Mouse (Mus musculus): ENCODE data around the gene Lmo1. TPM values are rescaled to one million over a fixed set of nuclear protein-coding genes. Genes with fewer than 3 reads are reported as not detected.

Lmo1 gene
- polyA plus RNA-seq, 1 experiment from 2014 or later = 25.0 TPM

GRCm38 (mm10) chr7:109168716-109169115, 6.3 kb downstream of the Lmo1 start:
- 90% methylated on average over 7 of the region's 7 CpGs for WGBS
- peaks cover 4% of the 10 kb centered on the region for H3K27me3 ChIP-seq (ENCODE audit: control insufficient read depth, insufficient read depth, low read length)
- DNase-seq (ENCODE audit: low spot score) = no peak
- no peaks in the 10 kb centered on the region for H3K36me3 ChIP-seq (ENCODE audit: control insufficient read depth, insufficient read depth, low read length)
- no peak for ATAC-seq (ENCODE audit: insufficient read depth, low FRiP score, low TSS enrichment)
- no peak overlapping the region for H3K27ac ChIP-seq (ENCODE audit: low read depth, low read length)
- H3K4me3 ChIP-seq (ENCODE audit: low read depth, low read length) = no peak overlapping the region; the same call in 1 of the 2 replicates
- no peaks in the 10 kb centered on the region for H3K4me1 ChIP-seq (ENCODE audit: control insufficient read depth, insufficient read depth, low read length)
- no peaks in the 10 kb centered on the region for H3K9me3 ChIP-seq (ENCODE audit: control insufficient read depth, low read length)
- H3K9ac ChIP-seq (ENCODE audit: low read length) = no peak overlapping the region
- H3K4me2 ChIP-seq (ENCODE audit: low read depth) = peak overlapping the region; percentile 90; the same call in 1 of the 2 replicates

DNA sequence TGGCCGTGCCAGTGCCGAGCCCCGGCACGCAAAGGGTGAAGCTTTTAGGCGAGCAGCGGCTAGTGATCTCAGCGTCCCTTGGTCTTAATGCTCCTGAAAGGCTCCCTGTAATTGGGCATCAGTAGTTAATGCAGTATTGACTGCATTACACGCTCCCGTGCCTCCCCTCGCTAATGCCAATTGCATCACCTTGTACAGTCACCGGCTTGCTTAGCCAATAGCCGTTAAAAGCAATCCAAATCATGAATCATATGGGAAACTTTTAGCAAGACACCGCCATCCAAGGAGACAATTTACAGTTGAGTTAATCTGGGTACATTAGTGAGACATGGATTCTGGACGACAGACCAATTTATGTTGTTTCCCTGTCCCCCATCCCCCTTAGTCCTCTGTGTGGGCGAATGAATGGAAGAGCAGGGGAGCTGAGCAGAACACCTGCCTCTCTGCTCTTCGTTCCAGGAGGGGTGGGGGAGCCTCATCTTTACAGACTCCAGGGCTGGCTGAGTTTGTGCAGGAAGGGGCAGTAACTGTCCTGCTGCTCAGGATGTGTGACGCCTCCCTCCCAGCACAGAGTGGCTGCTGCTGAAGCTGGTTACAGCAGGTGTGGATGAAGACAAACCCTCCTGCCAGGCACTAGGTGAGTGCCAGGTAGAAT, 8.9 kb downstream of the Lmo1 start:
- Histone ChIP-seq H3K4me1 (ENCODE audit: control insufficient read depth, insufficient read depth, low read length) (no peaks in the 10 kb centered on the region), H3K9ac (ENCODE audit: low read length) (no peak overlapping the region), H3K36me3 (ENCODE audit: control insufficient read depth, insufficient read depth, low read length) (no peaks in the 10 kb centered on the region), H3K9me3 (ENCODE audit: control insufficient read depth, low read length) (no peaks in the 10 kb centered on the region), H3K27me3 (ENCODE audit: control insufficient read depth, insufficient read depth, low read length) (no peaks in the 10 kb centered on the region), H3K27ac (ENCODE audit: low read depth, low read length) (peak overlapping the region; percentile 21; the same call in 1 of the 2 replicates), H3K4me3 (ENCODE audit: low read depth, low read length) (no peak overlapping the region), H3K4me2 (ENCODE audit: low read depth) (no peak overlapping the region)
- DNase-seq (ENCODE audit: low spot score) (no peak), ATAC-seq (ENCODE audit: insufficient read depth, low FRiP score, low TSS enrichment) (0 out of 2 replicates have a peak, but pooled peaks have one; percentile 3)
- WGBS = 59% methylated on average over 17 of the region's 17 CpGs

GRCm38 (mm10) chr7:109154331-109154730, 20.7 kb downstream of the Lmo1 start:
- Histone ChIP-seq H3K27me3 (ENCODE audit: control insufficient read depth, insufficient read depth, low read length) (no peaks in the 10 kb centered on the region), H3K4me1 (ENCODE audit: control insufficient read depth, insufficient read depth, low read length) (no peaks in the 10 kb centered on the region), H3K9ac (ENCODE audit: low read length) (no peak overlapping the region), H3K4me2 (ENCODE audit: low read depth) (no peak overlapping the region), H3K9me3 (ENCODE audit: control insufficient read depth, low read length) (no peaks in the 10 kb centered on the region), H3K4me3 (ENCODE audit: low read depth, low read length) (no peak overlapping the region), H3K27ac (ENCODE audit: low read depth, low read length) (no peak overlapping the region), H3K36me3 (ENCODE audit: control insufficient read depth, insufficient read depth, low read length) (no peaks in the 10 kb centered on the region)
- ATAC-seq (ENCODE audit: insufficient read depth, low FRiP score, low TSS enrichment) (no peak), DNase-seq (ENCODE audit: low spot score) (no peak)
- 76% methylated on average over 11 of the region's 11 CpGs for WGBS

- DNase-seq (ENCODE audit: low spot score) (no peak), ATAC-seq (ENCODE audit: insufficient read depth, low FRiP score, low TSS enrichment) (no peak)
- no peaks in the 10 kb centered on the region for H3K9me3 ChIP-seq (ENCODE audit: control insufficient read depth, low read length)
- no peak overlapping the region for H3K4me2 ChIP-seq (ENCODE audit: low read depth)
- no peaks in the 10 kb centered on the region for H3K4me1 ChIP-seq (ENCODE audit: control insufficient read depth, insufficient read depth, low read length)
- H3K27ac ChIP-seq (ENCODE audit: low read depth, low read length) = no peak overlapping the region
- WGBS = 69% methylated on average over 5 of the region's 5 CpGs
- no peak overlapping the region for H3K4me3 ChIP-seq (ENCODE audit: low read depth, low read length)
- H3K36me3 ChIP-seq (ENCODE audit: control insufficient read depth, insufficient read depth, low read length) = no peaks in the 10 kb centered on the region
- H3K9ac ChIP-seq (ENCODE audit: low read length) = no peak overlapping the region
- no peaks in the 10 kb centered on the region for H3K27me3 ChIP-seq (ENCODE audit: control insufficient read depth, insufficient read depth, low read length)
Measured at GRCm38 (mm10) chr7:109153538-109153937, 21.5 kb downstream of the Lmo1 start.

DNA sequence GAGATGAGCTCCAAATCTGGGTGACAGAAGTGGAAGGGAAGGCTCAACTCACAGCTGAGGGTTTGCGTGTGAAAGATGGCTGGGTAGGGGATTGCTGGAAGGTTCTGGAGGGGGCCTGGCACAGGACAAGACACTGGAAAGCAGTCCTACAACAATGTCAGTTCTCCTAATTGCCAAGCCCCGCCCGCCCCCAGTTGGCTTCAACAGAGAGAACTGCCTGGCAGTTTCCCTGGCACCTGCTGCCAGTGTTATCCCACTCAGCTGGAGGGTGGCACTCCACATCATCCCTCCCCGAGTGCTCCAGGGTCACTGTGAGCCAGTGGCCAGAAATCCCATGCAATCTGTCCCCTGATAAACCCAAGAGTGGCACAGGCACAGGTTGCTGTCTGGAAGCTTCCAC, 23.9 kb downstream of the Lmo1 start:
- DNase-seq (ENCODE audit: low spot score) (no peak), ATAC-seq (ENCODE audit: insufficient read depth, low FRiP score, low TSS enrichment) (no peak)
- Histone ChIP-seq H3K27me3 (ENCODE audit: control insufficient read depth, insufficient read depth, low read length) (no peaks in the 10 kb centered on the region), H3K4me3 (ENCODE audit: low read depth, low read length) (no peak overlapping the region), H3K9me3 (ENCODE audit: control insufficient read depth, low read length) (no peaks in the 10 kb centered on the region), H3K36me3 (ENCODE audit: control insufficient read depth, insufficient read depth, low read length) (no peaks in the 10 kb centered on the region), H3K4me1 (ENCODE audit: control insufficient read depth, insufficient read depth, low read length) (no peaks in the 10 kb centered on the region), H3K9ac (ENCODE audit: low read length) (no peak overlapping the region), H3K4me2 (ENCODE audit: low read depth) (no peak overlapping the region), H3K27ac (ENCODE audit: low read depth, low read length) (no peak overlapping the region)
- 85% methylated on average over 4 of the region's 4 CpGs for WGBS

GRCm38 (mm10) chr7:109145211-109145610, 29.8 kb downstream of the Lmo1 start:
- DNase-seq (ENCODE audit: low spot score) (no peak), ATAC-seq (ENCODE audit: insufficient read depth, low FRiP score, low TSS enrichment) (no peak)
- H3K4me3 ChIP-seq (ENCODE audit: low read depth, low read length) = no peak overlapping the region
- 63% methylated on average over 8 of the region's 8 CpGs for WGBS
- no peaks in the 10 kb centered on the region for H3K9me3 ChIP-seq (ENCODE audit: control insufficient read depth, low read length)
- H3K36me3 ChIP-seq (ENCODE audit: control insufficient read depth, insufficient read depth, low read length) = no peaks in the 10 kb centered on the region
- H3K27me3 ChIP-seq (ENCODE audit: control insufficient read depth, insufficient read depth, low read length) = no peaks in the 10 kb centered on the region
- H3K9ac ChIP-seq (ENCODE audit: low read length) = no peak overlapping the region
- H3K4me1 ChIP-seq (ENCODE audit: control insufficient read depth, insufficient read depth, low read length) = no peaks in the 10 kb centered on the region
- H3K4me2 ChIP-seq (ENCODE audit: low read depth) = no peak overlapping the region
- H3K27ac ChIP-seq (ENCODE audit: low read depth, low read length) = no peak overlapping the region

GRCm38 (mm10) chr7:109144705-109145104, 30.3 kb downstream of the Lmo1 start:
- Histone ChIP-seq H3K4me1 (ENCODE audit: control insufficient read depth, insufficient read depth, low read length) (no peaks in the 10 kb centered on the region), H3K4me2 (ENCODE audit: low read depth) (no peak overlapping the region), H3K27ac (ENCODE audit: low read depth, low read length) (no peak overlapping the region), H3K36me3 (ENCODE audit: control insufficient read depth, insufficient read depth, low read length) (no peaks in the 10 kb centered on the region), H3K4me3 (ENCODE audit: low read depth, low read length) (no peak overlapping the region), H3K27me3 (ENCODE audit: control insufficient read depth, insufficient read depth, low read length) (no peaks in the 10 kb centered on the region), H3K9me3 (ENCODE audit: control insufficient read depth, low read length) (no peaks in the 10 kb centered on the region), H3K9ac (ENCODE audit: low read length) (no peak overlapping the region)
- DNase-seq (ENCODE audit: low spot score) (no peak), ATAC-seq (ENCODE audit: insufficient read depth, low FRiP score, low TSS enrichment) (no peak)
- WGBS = 63% methylated on average over 11 of the region's 11 CpGs

DNA sequence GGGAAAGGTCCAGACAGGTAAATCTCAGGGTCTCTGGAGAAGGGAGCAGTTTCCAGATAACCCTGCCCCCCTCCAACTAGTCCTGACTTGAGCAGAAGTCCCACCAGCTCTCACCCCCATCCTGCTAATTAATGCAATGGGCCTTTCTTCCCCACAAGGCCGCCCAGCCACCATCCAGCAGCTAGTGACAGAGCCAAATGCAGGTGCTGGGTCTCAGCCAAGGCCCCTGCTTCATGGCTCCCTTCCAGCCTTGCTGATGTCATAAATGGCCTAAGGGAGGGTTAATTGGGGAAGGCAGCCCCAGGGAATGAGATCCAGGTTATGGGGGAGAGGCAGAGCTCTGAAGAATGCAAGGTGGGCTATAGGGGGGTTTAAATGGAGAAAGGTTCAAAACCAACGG, 32.4 kb downstream of the Lmo1 start:
- Histone ChIP-seq H3K4me3 (ENCODE audit: low read depth, low read length) (no peak overlapping the region), H3K27ac (ENCODE audit: low read depth, low read length) (no peak overlapping the region), H3K9me3 (ENCODE audit: control insufficient read depth, low read length) (no peaks in the 10 kb centered on the region), H3K27me3 (ENCODE audit: control insufficient read depth, insufficient read depth, low read length) (no peaks in the 10 kb centered on the region), H3K36me3 (ENCODE audit: control insufficient read depth, insufficient read depth, low read length) (no peaks in the 10 kb centered on the region; the same call in 1 of the 2 replicates), H3K9ac (ENCODE audit: low read length) (no peak overlapping the region), H3K4me1 (ENCODE audit: control insufficient read depth, insufficient read depth, low read length) (no peaks in the 10 kb centered on the region), H3K4me2 (ENCODE audit: low read depth) (no peak overlapping the region)
- DNase-seq (ENCODE audit: low spot score) = no peak
- WGBS = 77% methylated on average over 2 of the region's 2 CpGs
- ATAC-seq (ENCODE audit: insufficient read depth, low FRiP score, low TSS enrichment) = no peak

DNA sequence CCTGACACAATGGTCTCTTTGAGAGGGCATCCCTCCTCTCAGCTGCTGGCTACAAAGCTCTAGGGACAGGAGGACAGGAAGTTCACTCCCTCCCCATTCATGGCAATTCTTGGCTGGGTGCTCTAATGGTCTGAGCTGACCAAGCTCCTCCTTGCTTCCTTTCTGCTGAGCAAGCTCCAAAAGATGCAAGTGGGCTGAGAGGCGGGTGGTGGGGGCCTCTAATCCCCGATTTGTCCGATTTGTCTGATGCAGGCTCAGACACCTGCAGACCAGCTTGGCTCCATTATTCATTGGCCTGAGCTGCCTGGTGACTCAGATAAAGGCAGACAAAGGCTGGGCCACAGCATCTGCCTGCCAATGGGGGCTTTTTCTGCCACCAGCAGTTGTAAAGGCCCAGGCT, 33.3 kb downstream of the Lmo1 start:
- WGBS = 54% methylated on average over 3 of the region's 3 CpGs
- no peak overlapping the region for H3K27ac ChIP-seq (ENCODE audit: low read depth, low read length)
- no peaks in the 10 kb centered on the region; the same call in 1 of the 2 replicates for H3K36me3 ChIP-seq (ENCODE audit: control insufficient read depth, insufficient read depth, low read length)
- DNase-seq (ENCODE audit: low spot score) = no peak
- H3K4me2 ChIP-seq (ENCODE audit: low read depth) = no peak overlapping the region
- H3K9me3 ChIP-seq (ENCODE audit: control insufficient read depth, low read length) = no peaks in the 10 kb centered on the region
- H3K9ac ChIP-seq (ENCODE audit: low read length) = no peak overlapping the region
- no peak overlapping the region for H3K4me3 ChIP-seq (ENCODE audit: low read depth, low read length)
- no peaks in the 10 kb centered on the region for H3K27me3 ChIP-seq (ENCODE audit: control insufficient read depth, insufficient read depth, low read length)
- H3K4me1 ChIP-seq (ENCODE audit: control insufficient read depth, insufficient read depth, low read length) = no peaks in the 10 kb centered on the region
- ATAC-seq (ENCODE audit: insufficient read depth, low FRiP score, low TSS enrichment) = no peak
